Mouse (Mus musculus): ENCODE measurements at regions not wholly inside any gene's neighbourhood (a gene's known extent, or its start where the extent isn't known, plus 50 kb on each side); places are given as distances from the start of the nearest gene placed in this dataset.
A peak's percentile ranks its signal among the peaks of the same experiment; 100 is the strongest.

GRCm38 (mm10) chr7:136182101-136182500 is 465.9 kb upstream of the Mki67 start:
- ATAC-seq (replicated peaks; ENCODE audit: extremely low read depth, insufficient read depth, low FRiP score) = no peak
- Histone ChIP-seq H3K27ac (ENCODE audit: low read length) (no peak overlapping the region), H3K9ac (ENCODE audit: low read length) (no peak overlapping the region), H3K9me3 (replicated peaks; ENCODE audit: control insufficient read depth, low read length) (0 out of 2 replicates have a peak, but pooled peaks cover 2% of the 10 kb centered on the region), H3K27me3 (ENCODE audit: control insufficient read depth, insufficient read depth, low read length) (no peaks in the 10 kb centered on the region), H3K4me1 (ENCODE audit: control insufficient read depth, insufficient read depth, low read length) (peaks cover 10% of the 10 kb centered on the region), H3K4me3 (ENCODE audit: low read length) (no peak overlapping the region), H3K4me2 (ENCODE audit: low read depth, low read length) (peak overlapping the region; percentile 25; the same call in 1 of the 2 replicates), H3K36me3 (ENCODE audit: control insufficient read depth, insufficient read depth) (no peaks in the 10 kb centered on the region)
- 34% methylated on average over 5 of the region's 5 CpGs for WGBS

DNA sequence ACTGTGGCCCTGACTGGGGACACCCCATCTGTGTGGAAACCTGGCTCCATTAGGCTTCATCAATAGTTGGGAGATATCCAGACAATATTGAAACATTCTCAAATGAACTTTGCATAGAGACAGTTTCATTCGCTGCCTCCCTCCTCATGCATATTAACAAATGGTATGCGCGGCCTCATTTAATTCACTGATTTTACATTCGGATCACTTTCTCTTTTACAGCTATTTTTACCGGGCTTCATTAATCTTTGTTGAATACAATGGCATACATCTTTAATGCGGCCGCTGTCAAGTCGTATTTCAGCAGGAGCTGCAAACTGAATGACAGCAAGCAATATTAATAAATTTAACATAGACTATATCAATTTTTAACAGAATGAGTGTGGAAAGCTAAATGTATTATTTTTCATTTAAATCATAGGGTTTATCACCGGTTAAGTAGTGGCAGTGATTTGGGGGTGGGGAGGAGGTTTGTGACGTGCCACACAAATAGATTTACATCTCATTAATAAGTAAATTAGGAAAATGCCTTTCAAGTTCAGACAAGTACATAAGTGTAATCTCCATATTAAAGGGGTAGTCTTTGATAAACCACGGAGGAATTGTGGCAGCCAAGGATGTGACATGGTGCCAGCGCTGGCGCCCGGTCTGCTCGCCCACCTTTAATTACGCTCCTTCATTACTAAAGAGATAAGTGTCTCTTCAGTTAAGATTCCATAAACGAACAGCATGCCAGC is 480.4 kb upstream of the Mki67 start:
- WGBS = 87% methylated on average over 17 of the region's 17 CpGs

GRCm38 (mm10) chr7:136208879-136209278 is 492.7 kb upstream of the Mki67 start:
- H3K4me1 ChIP-seq (ENCODE audit: control insufficient read depth, insufficient read depth, low read length) = peaks cover 14% of the 10 kb centered on the region
- no peak overlapping the region for H3K27ac ChIP-seq (ENCODE audit: low read length)
- H3K9ac ChIP-seq (ENCODE audit: low read length) = no peak overlapping the region
- no peaks in the 10 kb centered on the region for H3K36me3 ChIP-seq (ENCODE audit: control insufficient read depth, insufficient read depth)
- H3K27me3 ChIP-seq (ENCODE audit: control insufficient read depth, insufficient read depth, low read length) = 0 out of 2 replicates have a peak, but pooled peaks cover 3% of the 10 kb centered on the region
- no peak for ATAC-seq (replicated peaks; ENCODE audit: extremely low read depth, insufficient read depth, low FRiP score)
- no peak overlapping the region for H3K4me2 ChIP-seq (ENCODE audit: low read depth, low read length)
- H3K9me3 ChIP-seq (replicated peaks; ENCODE audit: control insufficient read depth, low read length) = no peaks in the 10 kb centered on the region
- no peak overlapping the region for H3K4me3 ChIP-seq (ENCODE audit: low read length)
- WGBS = 90% methylated on average over 12 of the region's 12 CpGs

More for the DNA sequence above, 480.4 kb upstream of the Mki67 start:
- no peaks in the 10 kb centered on the region for H3K36me3 ChIP-seq (ENCODE audit: control insufficient read depth, insufficient read depth)
- H3K4me1 ChIP-seq (ENCODE audit: control insufficient read depth, insufficient read depth, low read length) = no peaks in the 10 kb centered on the region
- H3K9me3 ChIP-seq (replicated peaks; ENCODE audit: control insufficient read depth, low read length) = no peaks in the 10 kb centered on the region
- no peak for ATAC-seq (replicated peaks; ENCODE audit: extremely low read depth, insufficient read depth, low FRiP score)
- H3K27ac ChIP-seq (ENCODE audit: low read length) = no peak overlapping the region
- H3K4me2 ChIP-seq (ENCODE audit: low read depth, low read length) = no peak overlapping the region
- no peaks in the 10 kb centered on the region for H3K27me3 ChIP-seq (ENCODE audit: control insufficient read depth, insufficient read depth, low read length)
- no peak overlapping the region for H3K4me3 ChIP-seq (ENCODE audit: low read length)
- no peak overlapping the region for H3K9ac ChIP-seq (ENCODE audit: low read length)

GRCm38 (mm10) chr7:136209299-136210171 is 493.4 kb upstream of the Mki67 start:
- H3K27me3 ChIP-seq (ENCODE audit: control insufficient read depth, insufficient read depth, low read length) = 0 out of 2 replicates have a peak, but pooled peaks cover 3% of the 10 kb centered on the region
- no peak overlapping the region for H3K9ac ChIP-seq (ENCODE audit: low read length)
- peaks cover 14% of the 10 kb centered on the region for H3K4me1 ChIP-seq (ENCODE audit: control insufficient read depth, insufficient read depth, low read length)
- no peak overlapping the region for H3K4me3 ChIP-seq (ENCODE audit: low read length)
- H3K27ac ChIP-seq (ENCODE audit: low read length) = no peak overlapping the region
- no peaks in the 10 kb centered on the region for H3K9me3 ChIP-seq (replicated peaks; ENCODE audit: control insufficient read depth, low read length)
- no peaks in the 10 kb centered on the region for H3K36me3 ChIP-seq (ENCODE audit: control insufficient read depth, insufficient read depth)
- no peak overlapping the region for H3K4me2 ChIP-seq (ENCODE audit: low read depth, low read length)
- WGBS = 50% methylated on average over 31 of the region's 31 CpGs
- no peak for ATAC-seq (replicated peaks; ENCODE audit: extremely low read depth, insufficient read depth, low FRiP score)

GRCm38 (mm10) chr7:136212492-136212891 is 496.3 kb upstream of the Mki67 start:
- Histone ChIP-seq H3K36me3 (ENCODE audit: control insufficient read depth, insufficient read depth) (no peaks in the 10 kb centered on the region), H3K4me2 (ENCODE audit: low read depth, low read length) (no peak overlapping the region), H3K27me3 (ENCODE audit: control insufficient read depth, insufficient read depth, low read length) (0 out of 2 replicates have a peak, but pooled peaks cover 3% of the 10 kb centered on the region), H3K4me3 (ENCODE audit: low read length) (no peak overlapping the region), H3K4me1 (ENCODE audit: control insufficient read depth, insufficient read depth, low read length) (peaks cover 14% of the 10 kb centered on the region), H3K27ac (ENCODE audit: low read length) (peak overlapping the region; percentile 10; the same call in 1 of the 2 replicates), H3K9me3 (replicated peaks; ENCODE audit: control insufficient read depth, low read length) (no peaks in the 10 kb centered on the region), H3K9ac (ENCODE audit: low read length) (no peak overlapping the region)
- ATAC-seq (replicated peaks; ENCODE audit: extremely low read depth, insufficient read depth, low FRiP score) = peak; percentile 72
- 18% methylated on average over 8 of the region's 8 CpGs for WGBS

DNA sequence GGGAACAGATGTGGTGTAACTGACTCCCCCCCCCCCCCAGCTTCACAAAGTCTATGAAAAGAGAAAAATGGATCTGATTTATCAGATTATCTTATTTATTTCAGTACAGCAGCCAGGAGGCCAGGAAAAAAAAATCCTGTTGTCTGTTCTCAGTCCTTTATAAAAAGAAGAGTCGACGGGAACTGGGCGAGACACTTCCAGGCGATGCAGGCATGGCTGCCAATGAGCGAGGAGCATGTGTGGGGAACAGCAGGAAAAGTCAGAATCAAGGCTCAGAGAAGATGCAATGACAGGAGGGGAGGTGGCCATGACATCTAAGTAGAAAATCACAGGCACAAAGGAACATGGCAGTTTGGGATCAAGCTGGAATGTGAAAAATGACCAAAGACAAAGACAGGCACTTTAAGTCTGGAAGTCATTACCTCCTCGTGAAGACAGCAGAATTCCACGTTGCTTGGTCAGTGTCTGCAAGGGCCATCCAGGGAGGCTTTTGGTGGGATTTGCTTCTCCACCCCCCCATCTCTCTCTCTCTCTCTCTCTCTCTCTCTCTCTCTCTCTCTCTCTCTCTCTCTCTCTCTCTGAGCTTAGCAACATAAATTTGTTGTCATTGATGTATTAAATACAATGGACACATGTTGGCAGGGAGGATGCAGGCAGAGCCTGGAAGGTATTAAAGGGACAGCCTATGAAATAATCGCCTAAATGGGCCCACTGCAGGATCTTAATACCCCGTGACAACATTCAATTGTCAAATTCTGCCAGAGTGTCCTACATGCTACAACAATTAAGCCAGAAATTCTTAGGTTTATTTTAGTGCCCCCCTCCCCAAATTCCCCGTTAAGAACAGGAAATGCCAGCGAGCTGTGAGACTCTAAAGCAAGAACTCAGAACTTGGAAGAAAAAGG is 497.1 kb upstream of the Mki67 start:
- ATAC-seq (replicated peaks; ENCODE audit: extremely low read depth, insufficient read depth, low FRiP score) = no peak

GRCm38 (mm10) chr7:136213962-136214308 is 497.8 kb upstream of the Mki67 start:
- Histone ChIP-seq H3K4me1 (ENCODE audit: control insufficient read depth, insufficient read depth, low read length) (peaks cover 14% of the 10 kb centered on the region), H3K9me3 (replicated peaks; ENCODE audit: control insufficient read depth, low read length) (no peaks in the 10 kb centered on the region), H3K4me3 (ENCODE audit: low read length) (no peak overlapping the region), H3K27ac (ENCODE audit: low read length) (no peak overlapping the region), H3K9ac (ENCODE audit: low read length) (no peak overlapping the region), H3K36me3 (ENCODE audit: control insufficient read depth, insufficient read depth) (no peaks in the 10 kb centered on the region), H3K27me3 (ENCODE audit: control insufficient read depth, insufficient read depth, low read length) (0 out of 2 replicates have a peak, but pooled peaks cover 3% of the 10 kb centered on the region), H3K4me2 (ENCODE audit: low read depth, low read length) (no peak overlapping the region)
- ATAC-seq (replicated peaks; ENCODE audit: extremely low read depth, insufficient read depth, low FRiP score) = no peak
- 86% methylated on average over 3 of the region's 3 CpGs for WGBS

More for the DNA sequence above, 497.1 kb upstream of the Mki67 start:
- Histone ChIP-seq H3K27ac (ENCODE audit: low read length) (no peak overlapping the region), H3K4me2 (ENCODE audit: low read depth, low read length) (no peak overlapping the region), H3K9ac (ENCODE audit: low read length) (no peak overlapping the region), H3K4me3 (ENCODE audit: low read length) (no peak overlapping the region), H3K36me3 (ENCODE audit: control insufficient read depth, insufficient read depth) (no peaks in the 10 kb centered on the region), H3K9me3 (replicated peaks; ENCODE audit: control insufficient read depth, low read length) (no peaks in the 10 kb centered on the region), H3K4me1 (ENCODE audit: control insufficient read depth, insufficient read depth, low read length) (peaks cover 14% of the 10 kb centered on the region), H3K27me3 (ENCODE audit: control insufficient read depth, insufficient read depth, low read length) (0 out of 2 replicates have a peak, but pooled peaks cover 3% of the 10 kb centered on the region)
- WGBS = 50% methylated on average over 11 of the region's 11 CpGs

GRCm38 (mm10) chr7:136214415-136214814 is 498.3 kb upstream of the Mki67 start:
- Histone ChIP-seq H3K4me2 (ENCODE audit: low read depth, low read length) (no peak overlapping the region), H3K27me3 (ENCODE audit: control insufficient read depth, insufficient read depth, low read length) (0 out of 2 replicates have a peak, but pooled peaks cover 3% of the 10 kb centered on the region), H3K27ac (ENCODE audit: low read length) (no peak overlapping the region), H3K36me3 (ENCODE audit: control insufficient read depth, insufficient read depth) (no peaks in the 10 kb centered on the region), H3K4me1 (ENCODE audit: control insufficient read depth, insufficient read depth, low read length) (peaks cover 14% of the 10 kb centered on the region), H3K4me3 (ENCODE audit: low read length) (no peak overlapping the region), H3K9me3 (replicated peaks; ENCODE audit: control insufficient read depth, low read length) (no peaks in the 10 kb centered on the region), H3K9ac (ENCODE audit: low read length) (no peak overlapping the region)
- 88% methylated on average over 4 of the region's 4 CpGs for WGBS
- ATAC-seq (replicated peaks; ENCODE audit: extremely low read depth, insufficient read depth, low FRiP score) = no peak
